Mouse (Mus musculus) forelimb bud, embryonic 11.5 days (tissue): ENCODE data around the gene Gm19426.
"Not testable (repeated sequence)": the region's sequence is repeated elsewhere in the genome, so short reads cannot be mapped to it uniquely, and the experiment has no call there.

ENCODE experiments used
- DNase-seq: peaks from one replicate; pipeline ENCODE4 v3.0.0-alpha.2; 2012; ENCODE audit warnings: low read depth, low spot score

Gm19426 gene

DNA sequence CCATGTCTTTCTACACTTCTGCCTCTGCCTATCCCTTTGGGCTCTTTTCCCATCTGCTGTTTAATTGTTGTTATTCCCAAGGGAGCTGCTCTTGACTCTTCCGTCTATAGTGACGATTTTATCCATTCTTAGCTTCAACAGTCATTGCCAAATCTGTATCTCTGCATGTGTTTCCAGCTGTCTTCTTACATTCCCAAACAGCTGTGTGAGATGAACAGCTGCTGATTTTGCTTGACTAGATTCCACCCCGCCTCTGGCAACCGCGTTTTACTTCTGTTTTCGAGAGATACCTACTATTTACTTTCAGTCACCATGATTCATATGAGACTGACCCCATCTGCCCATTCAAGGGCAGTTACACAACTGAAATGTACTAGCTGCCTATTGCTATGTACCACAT is 6.7 kb upstream of the Gm19426 start:
- DNase-seq, result no peak

- DNase-seq, result peak; percentile 65
These were observed 671 bp upstream of the Gm19426 start for GRCm38 (mm10) chr2:84744126-84744525.

- peak; percentile 97 for DNase-seq
These were observed 788 bp downstream of the Gm19426 start for GRCm38 (mm10) chr2:84742451-84743283.

DNA sequence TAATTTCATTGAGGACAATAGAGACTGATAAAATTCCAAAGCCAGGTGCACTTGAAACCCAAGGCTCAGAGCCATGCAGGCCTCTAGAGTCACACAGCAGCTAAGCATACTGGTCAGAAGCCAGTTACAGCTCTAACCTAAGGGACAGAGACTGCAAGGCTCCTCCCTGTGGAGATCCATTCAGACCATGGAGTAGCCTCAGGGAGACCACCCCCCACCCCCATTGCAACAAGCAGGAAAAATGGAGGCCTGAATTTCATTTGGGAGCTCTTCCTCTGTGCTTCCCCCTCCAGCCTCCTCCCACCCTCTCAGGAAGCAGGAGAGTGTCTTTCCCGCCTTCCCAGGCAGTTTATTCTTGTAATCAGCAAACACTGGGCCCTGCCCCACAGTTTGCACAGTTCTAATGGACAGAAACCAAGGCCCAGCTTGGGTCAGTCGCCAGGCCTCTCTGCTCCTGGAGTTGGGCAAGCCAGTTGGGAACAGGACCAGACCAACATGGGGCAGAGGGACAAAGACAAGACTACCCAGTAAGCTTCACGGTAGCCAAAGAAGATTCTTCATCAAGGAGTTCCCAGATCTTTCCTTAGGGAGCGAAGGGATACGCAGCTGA is 1.5 kb downstream of the Gm19426 start:
- DNase-seq, result no peak

GRCm38 (mm10) chr2:84740608-84741333 is 2.7 kb downstream of the Gm19426 start:
- DNase-seq, result no peak

GRCm38 (mm10) chr2:84738271-84738911 is 5.1 kb downstream of the Gm19426 start:
- DNase-seq, result peak; percentile 61

GRCm38 (mm10) chr2:84737451-84737925 is 6.0 kb downstream of the Gm19426 start:
- DNase-seq, result peak; percentile 52

GRCm38 (mm10) chr2:84736312-84737161 is 6.9 kb downstream of the Gm19426 start:
- peak; percentile 20 for DNase-seq

DNA sequence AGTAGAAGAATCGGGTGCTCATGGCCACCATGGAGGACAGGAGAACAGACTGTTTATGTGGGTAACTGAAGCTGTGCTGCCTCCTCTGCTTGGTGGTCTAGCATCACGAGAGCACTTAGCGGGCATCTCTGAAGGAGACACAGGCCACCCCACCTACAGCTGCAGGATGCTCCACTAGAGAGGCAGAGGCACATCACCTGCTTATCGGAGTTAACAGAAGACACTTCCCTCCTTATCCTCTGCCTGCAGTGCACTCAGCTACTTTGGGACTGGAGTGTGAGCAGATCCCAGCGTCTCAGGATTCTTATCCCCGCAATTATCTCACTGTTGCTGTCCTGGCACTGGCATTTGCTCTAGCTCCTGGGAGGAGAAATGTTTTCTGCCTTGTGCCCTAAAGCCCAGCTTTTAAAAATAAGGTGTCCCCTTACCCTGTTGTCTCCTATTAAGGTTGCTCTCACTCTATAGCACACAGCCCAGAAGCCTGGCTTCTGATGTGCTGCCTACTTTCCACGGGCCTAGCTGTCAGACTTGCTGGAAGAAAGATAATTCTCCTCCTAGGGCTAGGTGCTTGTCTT is 8.0 kb downstream of the Gm19426 start:
- peak; percentile 26 for DNase-seq

DNA sequence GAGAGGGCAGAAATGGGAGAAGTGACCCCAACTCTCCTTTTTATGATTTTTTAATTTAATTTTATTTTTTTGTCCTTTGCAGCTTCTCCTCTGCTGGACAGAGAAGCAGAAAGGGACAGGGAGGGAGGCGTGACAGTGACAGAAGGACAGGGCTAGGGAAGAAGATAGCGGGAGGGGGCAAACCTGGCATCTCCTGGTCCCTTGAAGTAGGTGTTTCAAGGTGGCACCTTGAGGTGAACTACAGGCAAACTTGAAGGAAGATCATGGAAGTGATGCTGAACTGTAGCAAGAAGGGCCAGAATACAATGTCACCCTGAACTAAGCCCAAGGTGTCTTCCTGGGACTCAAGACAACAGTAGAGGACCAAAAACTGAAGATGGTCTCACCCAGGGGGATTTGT is 8.5 kb downstream of the Gm19426 start:
- peak; percentile 13 for DNase-seq

DNA sequence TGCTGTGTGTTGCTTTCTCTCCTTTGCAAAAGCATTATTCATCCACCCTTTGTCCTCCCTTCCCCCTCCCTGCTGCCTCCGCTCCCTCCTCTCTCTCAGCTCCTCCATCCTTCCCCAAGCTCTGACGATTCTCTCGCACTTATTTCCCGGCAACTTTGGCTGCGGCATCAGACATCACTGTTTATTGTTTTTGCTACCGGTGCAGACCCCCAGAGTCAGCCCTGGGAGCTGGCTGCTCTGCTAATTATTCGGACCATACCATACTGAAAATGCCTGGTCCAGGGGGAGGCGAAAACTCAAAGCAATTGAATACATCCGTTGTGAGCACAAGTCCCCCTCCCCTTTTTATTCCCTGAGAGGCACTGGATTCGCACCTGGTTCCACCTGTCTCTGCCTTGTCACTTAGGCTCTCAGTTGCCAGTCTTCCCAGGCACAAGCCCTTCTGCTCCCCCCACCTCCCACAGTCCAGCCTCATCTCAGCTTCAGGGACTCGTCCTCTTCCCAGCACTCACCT is 9.0 kb downstream of the Gm19426 start:
- DNase-seq, result peak; percentile 57

GRCm38 (mm10) chr2:84733579-84734300 is 9.7 kb downstream of the Gm19426 start, which contains the start of gene Ypel4:
Gene Ypel4, plus strand, starts transcription at chr2:84734058.
- DNase-seq, result peak; percentile 46

GRCm38 (mm10) chr2:84732394-84732793 is 11.1 kb downstream of the Gm19426 start:
- no peak for DNase-seq

- no peak for DNase-seq
These were observed 12.2 kb downstream of the Gm19426 start for GRCm38 (mm10) chr2:84731206-84731605.

DNA sequence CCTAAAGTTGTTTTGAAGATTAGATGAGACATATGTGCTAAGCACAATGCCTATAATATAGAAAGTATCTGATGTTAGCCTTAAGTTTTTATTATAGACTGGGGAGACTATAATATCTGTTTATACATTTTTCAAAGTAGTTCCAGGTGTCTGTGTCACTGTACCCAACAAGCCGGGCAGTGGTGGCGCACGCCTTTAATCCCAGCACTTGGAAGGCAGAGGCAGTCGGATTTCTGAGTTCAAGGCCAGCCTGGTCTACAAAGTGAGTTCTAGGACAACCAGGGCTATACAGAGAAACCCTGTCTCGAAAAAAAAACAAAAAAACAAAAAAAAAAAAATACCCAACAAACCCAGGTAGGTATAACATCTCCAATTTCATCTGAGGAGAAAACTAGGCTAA is 15.3 kb downstream of the Gm19426 start:
- DNase-seq, result not testable (repeated sequence)

DNA sequence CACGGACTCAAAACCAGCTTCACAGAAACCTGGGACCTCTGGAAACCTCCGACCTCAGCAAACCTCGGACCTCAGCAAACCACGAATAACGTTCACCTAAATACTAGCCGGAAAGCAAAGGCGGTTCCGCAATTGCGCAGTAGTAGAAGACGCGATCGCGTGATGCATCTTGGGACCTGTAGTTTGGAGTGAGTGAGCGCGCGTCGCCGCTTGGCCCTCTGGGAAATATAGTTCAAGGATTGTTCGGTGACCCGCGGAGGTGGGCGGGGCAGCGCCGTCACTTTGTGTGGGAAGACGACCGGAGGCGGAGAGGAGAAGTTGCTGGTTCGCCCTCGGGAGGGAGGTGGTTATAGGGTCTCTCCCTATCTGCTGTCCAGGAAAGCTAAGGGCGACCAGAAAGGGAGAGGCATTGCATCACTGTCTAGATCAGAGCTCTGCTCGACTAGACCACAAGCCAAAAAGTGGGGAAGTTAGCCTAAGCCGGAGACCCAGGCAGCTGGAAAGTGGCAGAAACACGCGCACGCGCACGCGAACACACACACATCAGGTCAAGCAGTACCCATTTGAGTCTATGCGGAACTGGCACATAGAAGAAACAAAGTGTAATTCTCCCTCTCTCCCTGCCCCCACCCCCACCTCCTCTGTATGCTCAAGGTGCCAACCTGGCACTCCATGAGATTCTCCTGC is 16.1 kb downstream of the Gm19426 start, which contains the start of gene Clp1:
Gene Clp1, minus strand, starts transcription at position 179 of the 687 bp plus-strand sequence.
- peak; percentile 98 for DNase-seq

DNA sequence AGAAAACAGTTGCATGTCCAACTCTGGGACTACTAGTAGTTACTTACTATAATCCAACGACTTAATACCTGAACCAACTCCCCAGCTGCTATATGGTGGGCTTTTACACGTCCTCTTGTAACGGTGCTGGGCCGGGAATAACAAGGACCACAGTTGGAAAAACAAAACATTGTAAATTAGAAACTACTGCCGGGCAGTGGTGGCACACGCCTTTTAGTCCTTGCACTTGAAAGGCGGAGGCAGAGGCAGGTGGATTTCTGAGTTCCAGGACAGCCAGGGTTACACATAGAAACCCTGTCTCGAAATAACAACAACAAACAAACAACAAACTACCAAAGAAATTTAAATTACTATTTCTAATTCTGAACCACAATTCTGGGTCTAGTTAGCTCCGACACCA is 16.7 kb downstream of the Gm19426 start:
- DNase-seq, result no peak

- no peak for DNase-seq
These were observed 17.7 kb downstream of the Gm19426 start for GRCm38 (mm10) chr2:84725770-84726169.

- DNase-seq, result no peak
These were observed 19.6 kb downstream of the Gm19426 start for GRCm38 (mm10) chr2:84723856-84724255.
